Mouse (Mus musculus) C2C12 (cell line): ENCODE measurements around the gene Sox6. TPM values are rescaled to one million over a fixed set of nuclear protein-coding genes. Genes with fewer than 3 reads are reported as not detected.

ENCODE experiments used
- H3K27me3 ChIP-seq: one replicate; pipeline ENCODE4 v1.6.1; 2011; ENCODE audit not compliant: control insufficient read depth, insufficient read depth, insufficient read length
- H3K36me3 ChIP-seq: one replicate; pipeline ENCODE4 v1.6.1; 2011; ENCODE audit not compliant: control insufficient read depth, insufficient read depth
- H3K4me3 ChIP-seq: one replicate; pipeline ENCODE4 v1.5.1; 2011; ENCODE audit warnings: mild to moderate bottlenecking, control low read depth; ENCODE audit not compliant: poor library complexity, insufficient read depth, severe bottlenecking
- H3K79me2 ChIP-seq: one replicate; pipeline ENCODE4 v1.6.1; 2011; ENCODE audit not compliant: control insufficient read depth, insufficient read depth
- H3K79me3 ChIP-seq: one replicate; pipeline ENCODE4 v1.6.1; 2011; ENCODE audit warnings: low read depth, control low read depth
- H3ac ChIP-seq: one replicate; pipeline ENCODE3; 2011; ENCODE audit warnings: low read depth; ENCODE audit not compliant: control insufficient read depth, insufficient read length
- CEBPB ChIP-seq: IDR thresholded peaks from one replicate; pipeline ENCODE4 v1.6.1; 2011; ENCODE audit warnings: low read depth, mild to moderate bottlenecking, control low read depth, moderate library complexity
- CTCF ChIP-seq: IDR thresholded peaks from one replicate; pipeline ENCODE4 v1.5.1; 2011; ENCODE audit not compliant: control insufficient read depth, insufficient read depth, insufficient read length
- FOSL1 ChIP-seq: IDR thresholded peaks from one replicate; pipeline ENCODE4 v1.8.0; 2011; ENCODE audit warnings: mild to moderate bottlenecking, low read length; ENCODE audit not compliant: poor library complexity, insufficient read depth, severe bottlenecking
- MAX ChIP-seq: IDR thresholded peaks from one replicate; pipeline ENCODE4 v1.6.1; 2011; ENCODE audit warnings: mild to moderate bottlenecking, control low read depth
- MYOD1 ChIP-seq: IDR thresholded peaks from one replicate; pipeline ENCODE4 v1.6.1; 2011; ENCODE audit warnings: low read depth; ENCODE audit not compliant: control insufficient read depth, insufficient read length
- MYOG ChIP-seq: IDR thresholded peaks from one replicate; pipeline ENCODE4 v1.6.1; 2011; ENCODE audit not compliant: control insufficient read depth, insufficient read length; ENCODE audit errors: extremely low read depth
- USF1 ChIP-seq: IDR thresholded peaks from one replicate; pipeline ENCODE4 v1.6.1; 2011; ENCODE audit warnings: low read depth, mild to moderate bottlenecking, control low read depth, moderate library complexity
- polyA plus RNA-seq: library from polyadenylated mRNA; unstranded; fragments of >200 nt; fragmentation: generic; extraction: Trizol; gene quantifications from one replicate; pipeline ENCODE4 v1.2.1, GENCODE M21; 2012; ENCODE audit warnings: missing spikeins

Gene Sox6
- polyA plus RNA-seq, 1 experiment, result 0.08 TPM

- Histone ChIP-seq H3ac (no peak overlapping the region), H3K79me3 (no peaks in the 10 kb centered on the region), H3K27me3 (no peaks in the 10 kb centered on the region), H3K4me3 (no peak overlapping the region), H3K36me3 (no peaks in the 10 kb centered on the region), H3K79me2 (no peaks in the 10 kb centered on the region)
- no peak for TF ChIP-seq CTCF
- TF ChIP-seq CEBPB, result no peak
- TF ChIP-seq MYOD1, result no peak
- TF ChIP-seq MAX, result no peak
- TF ChIP-seq FOSL1, result no peak
These were observed 354.5 kb downstream of the Sox6 start for GRCm38 (mm10) chr7:115684142-115684541.

- no peak for TF ChIP-seq CEBPB
- TF ChIP-seq CTCF, result no peak
- TF ChIP-seq MYOG, result no peak
- no peak for TF ChIP-seq FOSL1
- TF ChIP-seq MAX, result no peak
- TF ChIP-seq MYOD1, result no peak
- TF ChIP-seq USF1, result no peak
- no peaks in the 10 kb centered on the region for H3K79me2 ChIP-seq
- H3K36me3 ChIP-seq, result no peaks in the 10 kb centered on the region
- no peak overlapping the region for H3ac ChIP-seq
- no peak overlapping the region for H3K4me3 ChIP-seq
- no peaks in the 10 kb centered on the region for H3K79me3 ChIP-seq
- no peaks in the 10 kb centered on the region for H3K27me3 ChIP-seq
These were observed 366.8 kb downstream of the Sox6 start for GRCm38 (mm10) chr7:115671749-115672148.

- Histone ChIP-seq H3K79me3 (no peaks in the 10 kb centered on the region), H3ac (no peak overlapping the region), H3K79me2 (no peaks in the 10 kb centered on the region), H3K27me3 (no peaks in the 10 kb centered on the region), H3K4me3 (no peak overlapping the region), H3K36me3 (no peaks in the 10 kb centered on the region)
- TF ChIP-seq FOSL1, result no peak
These were observed 367.3 kb downstream of the Sox6 start for GRCm38 (mm10) chr7:115671272-115671671.

- Histone ChIP-seq H3ac (no peak overlapping the region), H3K36me3 (no peaks in the 10 kb centered on the region), H3K79me2 (no peaks in the 10 kb centered on the region)
These were observed 369.2 kb downstream of the Sox6 start for GRCm38 (mm10) chr7:115669207-115670004.

GRCm38 (mm10) chr7:115666686-115667382 lies 371.8 kb downstream of the Sox6 start:
- H3K4me3 ChIP-seq, result no peak overlapping the region

More at GRCm38 (mm10) chr7:115669207-115670004, 369.2 kb downstream of the Sox6 start:
- no peak for TF ChIP-seq MYOD1
- no peak for TF ChIP-seq MYOG
- TF ChIP-seq FOSL1, result no peak
- no peak for TF ChIP-seq CTCF
- no peak for TF ChIP-seq USF1
- no peak for TF ChIP-seq CEBPB
- TF ChIP-seq MAX, result no peak
- H3K27me3 ChIP-seq, result no peaks in the 10 kb centered on the region
- no peak overlapping the region for H3K4me3 ChIP-seq
- no peaks in the 10 kb centered on the region for H3K79me3 ChIP-seq

More at GRCm38 (mm10) chr7:115666686-115667382, 371.8 kb downstream of the Sox6 start:
- Histone ChIP-seq H3ac (no peak overlapping the region), H3K27me3 (no peaks in the 10 kb centered on the region), H3K79me3 (no peaks in the 10 kb centered on the region), H3K79me2 (no peaks in the 10 kb centered on the region), H3K36me3 (no peaks in the 10 kb centered on the region)
- TF ChIP-seq CEBPB (no peak), MAX (no peak), MYOG (no peak), MYOD1 (no peak), USF1 (no peak), CTCF (no peak)
